Mouse (Mus musculus) small intestine, adult 2 months (tissue): Measurements from ENCODE around the gene Bri3bp. TPM values are rescaled to one million over a fixed set of nuclear protein-coding genes. Genes with fewer than 3 reads are reported as not detected.

ENCODE experiments used
- H3K27ac ChIP-seq: fragments of 200-500 bp; 2 replicates; pipeline ENCODE4 v1.5.1; 2012; ENCODE audit warnings: low read depth, low read length, control low read depth, inconsistent platforms; ENCODE audit not compliant: insufficient read depth
- H3K27me3 ChIP-seq: fragments of 200-500 bp; 2 replicates; pipeline ENCODE4 v1.6.1; 2012; ENCODE audit warnings: mild to moderate bottlenecking, moderate library complexity, low read length, inconsistent platforms; ENCODE audit not compliant: control insufficient read depth, insufficient read depth
- H3K36me3 ChIP-seq: fragments of 200-500 bp; 2 replicates; pipeline ENCODE4 v1.6.1; 2012; ENCODE audit warnings: mild to moderate bottlenecking, low read length, control low read depth, inconsistent platforms; ENCODE audit not compliant: control insufficient read depth, insufficient read depth
- H3K4me1 ChIP-seq: fragments of 200-500 bp; 2 replicates; pipeline ENCODE4 v1.6.1; 2012; ENCODE audit warnings: low read length, inconsistent platforms, mixed read lengths; ENCODE audit not compliant: control insufficient read depth, insufficient read depth, insufficient read length
- H3K4me3 ChIP-seq: fragments of 200-500 bp; 2 replicates; pipeline ENCODE4 v1.5.1; 2012; ENCODE audit warnings: low read depth, mild to moderate bottlenecking, control low read depth, inconsistent platforms, low read length, moderate library complexity
- CTCF ChIP-seq: fragments of 200-500 bp; IDR thresholded peaks from 2 replicates; pipeline ENCODE4 v1.5.1; 2012; ENCODE audit warnings: low read depth, mild to moderate bottlenecking, control low read depth, inconsistent platforms, low read length, moderate library complexity, mixed read lengths; ENCODE audit not compliant: insufficient replicate concordance, insufficient read length; ENCODE audit errors: extremely low read depth
- POLR2A ChIP-seq: fragments of 200-500 bp; IDR thresholded peaks from 2 replicates; pipeline ENCODE4 v1.6.1; 2012; ENCODE audit warnings: low read depth, mild to moderate bottlenecking, control low read depth, inconsistent platforms, low read length, moderate library complexity
- WGBS: fragments of 180-500 bp; shearing (Covaris S2); methylation state at CpG from one replicate; pipeline ENCODE4 v1.1.7; 2018; 5-methylcytosine and 5-hydroxymethylcytosine counted together
- polyA plus RNA-seq: library from polyadenylated mRNA; depleted of rRNA; stranded (reverse); fragments of >200 nt; gene quantifications from 2 replicates; pipeline ENCODE4 v1.2.3, GENCODE M21; 2012

The Bri3bp gene
- polyA plus RNA-seq, 1 experiment, result 33.5 TPM

DNA sequence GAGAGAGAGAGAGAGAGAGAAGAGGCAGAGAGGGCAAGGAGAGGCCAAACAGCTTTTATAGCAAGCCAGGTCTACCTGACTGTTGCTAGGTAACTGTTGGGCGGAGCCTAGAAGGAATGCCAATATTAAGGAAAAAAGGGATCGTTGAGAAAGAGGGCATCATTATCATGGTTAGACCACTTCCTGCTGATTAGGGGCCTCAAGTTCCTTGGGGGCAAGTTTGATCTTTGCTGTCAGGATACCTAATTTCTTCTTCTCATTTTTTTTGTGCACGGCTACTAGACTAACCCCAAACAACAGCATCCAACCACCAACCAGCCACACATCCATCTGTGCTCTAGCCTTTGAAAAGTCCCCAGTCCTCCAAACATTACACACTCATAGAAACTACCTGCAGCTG is 2.5 kb downstream of the Bri3bp start:
- no peak overlapping the region for H3K4me3 ChIP-seq
- no peaks in the 10 kb centered on the region for H3K36me3 ChIP-seq
- no peaks in the 10 kb centered on the region for H3K27me3 ChIP-seq
- no peak overlapping the region for H3K27ac ChIP-seq
- TF ChIP-seq POLR2A (no peak), CTCF (no peak)
- WGBS, result 55% methylated on average over 3 of the region's 3 CpGs
- peaks cover 6% of the 10 kb centered on the region; the same call in 1 of the 2 replicates for H3K4me1 ChIP-seq

- Histone ChIP-seq H3K4me1 (peaks cover 6% of the 10 kb centered on the region; the same call in 1 of the 2 replicates), H3K36me3 (no peaks in the 10 kb centered on the region), H3K27me3 (no peaks in the 10 kb centered on the region), H3K27ac (no peak overlapping the region), H3K4me3 (no peak overlapping the region)
- 73% methylated on average over 4 of the region's 4 CpGs for WGBS
- no peak for TF ChIP-seq POLR2A
- no peak for TF ChIP-seq CTCF
Observed at GRCm38 (mm10) chr5:125444554-125444953, 3.2 kb downstream of the Bri3bp start.

DNA sequence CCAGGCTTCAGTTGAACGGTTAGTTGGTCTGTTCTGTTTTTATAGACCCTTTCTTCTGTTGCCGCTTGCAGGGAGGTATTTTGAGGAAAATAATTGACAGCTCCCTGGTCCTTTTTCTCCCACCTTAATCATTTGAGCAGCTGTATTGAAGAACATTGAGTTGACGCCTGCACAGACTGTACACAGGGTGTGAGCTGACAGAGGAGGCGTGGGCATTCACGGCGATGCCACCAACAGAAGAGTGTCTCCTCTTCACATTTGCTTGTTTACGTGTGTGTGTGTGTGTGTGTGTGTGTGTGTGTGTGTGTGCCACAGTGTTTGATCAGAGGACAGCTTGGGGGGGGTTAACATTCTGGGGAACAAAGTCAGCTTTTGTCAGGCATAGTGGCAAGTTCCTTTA is 5.0 kb downstream of the Bri3bp start:
- Histone ChIP-seq H3K27me3 (no peaks in the 10 kb centered on the region), H3K36me3 (0 out of 2 replicates have a peak, but pooled peaks cover under 1% of the 10 kb centered on the region), H3K4me3 (no peak overlapping the region), H3K27ac (no peak overlapping the region), H3K4me1 (peaks cover 6% of the 10 kb centered on the region; the same call in 1 of the 2 replicates)
- 81% methylated on average over 7 of the region's 7 CpGs for WGBS
- TF ChIP-seq CTCF (no peak), POLR2A (no peak)

DNA sequence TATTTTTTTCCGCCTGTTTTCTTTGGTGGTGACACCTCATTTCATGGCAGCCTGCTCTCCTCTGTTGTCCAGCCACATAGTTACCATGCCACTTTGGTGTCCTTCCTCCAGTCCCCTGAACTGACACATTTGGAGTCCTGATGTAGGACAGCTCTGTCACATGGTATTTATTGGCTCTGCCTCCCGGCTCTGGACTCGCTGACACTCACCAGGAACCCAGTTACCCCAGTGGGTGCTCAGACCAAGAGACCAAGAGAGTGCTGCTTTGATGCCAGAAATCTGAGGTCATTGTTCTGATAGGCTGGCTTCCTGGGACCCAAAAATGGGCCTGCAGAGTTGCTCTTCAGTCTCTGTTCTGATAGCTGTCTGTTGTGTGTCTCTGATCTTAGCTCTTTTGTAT is 6.7 kb downstream of the Bri3bp start:
- Histone ChIP-seq H3K4me3 (no peak overlapping the region), H3K27me3 (no peaks in the 10 kb centered on the region), H3K4me1 (peaks cover 2% of the 10 kb centered on the region; the same call in 1 of the 2 replicates), H3K27ac (no peak overlapping the region), H3K36me3 (peaks cover 5% of the 10 kb centered on the region; the same call in 1 of the 2 replicates)
- TF ChIP-seq CTCF (no peak), POLR2A (no peak)
- WGBS, result 74% methylated on average over 3 of the region's 3 CpGs

GRCm38 (mm10) chr5:125448631-125449030 is 7.3 kb downstream of the Bri3bp start:
- no peak overlapping the region for H3K4me3 ChIP-seq
- H3K36me3 ChIP-seq, result peaks cover 6% of the 10 kb centered on the region
- H3K27ac ChIP-seq, result no peak overlapping the region
- TF ChIP-seq CTCF, result no peak
- no peak for TF ChIP-seq POLR2A
- 80% methylated on average over 4 of the region's 4 CpGs for whole genome bisulfite sequencing
- no peaks in the 10 kb centered on the region for H3K27me3 ChIP-seq
- H3K4me1 ChIP-seq, result peaks cover under 1% of the 10 kb centered on the region; the same call in 1 of the 2 replicates

- H3K27ac ChIP-seq, result no peak overlapping the region
- no peak overlapping the region for H3K4me3 ChIP-seq
- H3K36me3 ChIP-seq, result peaks cover 9% of the 10 kb centered on the region
- 77% methylated on average over 5 of the region's 5 CpGs for WGBS
- no peaks in the 10 kb centered on the region for H3K4me1 ChIP-seq
- TF ChIP-seq CTCF (no peak), POLR2A (no peak)
- H3K27me3 ChIP-seq, result no peaks in the 10 kb centered on the region
Observed at GRCm38 (mm10) chr5:125449306-125449705, 7.9 kb downstream of the Bri3bp start.

- Histone ChIP-seq H3K27ac (no peak overlapping the region), H3K4me3 (no peak overlapping the region), H3K36me3 (peaks cover 22% of the 10 kb centered on the region), H3K27me3 (no peaks in the 10 kb centered on the region), H3K4me1 (0 out of 2 replicates have a peak, but pooled peaks cover 3% of the 10 kb centered on the region)
- WGBS, result 83% methylated on average over 9 of the region's 9 CpGs
- TF ChIP-seq POLR2A, result no peak
- TF ChIP-seq CTCF, result no peak
Observed at GRCm38 (mm10) chr5:125452573-125452972, 11.2 kb downstream of the Bri3bp start.
